Comparison of ENCODE assay signal across 8 mouse cellular contexts in genomic region chr5:88930611-88931010, GRCm38 (mm10). TPM values are rescaled to one million over a fixed set of nuclear protein-coding genes. Genes with fewer than 3 reads are reported as not detected.
A peak's percentile ranks its signal among the peaks of the same experiment; 100 is the strongest.
DNase-seq lines count a peak whose midpoint lies in the region; ATAC-seq and TF ChIP-seq lines count a peak whose summit lies in the region.
"Had no signal": no experiment of that assay in that cellular context is flagged by ENCODE, and none has a peak within 500 bp of the region (broad histone marks: within the 10 kb centered on the region; RNA-seq: fewer than 3 reads in every experiment).

No protein-coding gene starts in this region.

- no peak overlapping the region for H3K4me3 ChIP-seq in hindbrain, postnatal 0 days (ENCODE audit: low read length)
- no peak overlapping the region for H3K4me3 ChIP-seq in hindbrain, embryonic 14.5 days (replicated peaks; ENCODE audit: low read length)
- H3K4me3 ChIP-seq in midbrain, postnatal 0 days (ENCODE audit: low read depth, low read length) = no peak overlapping the region
- H3K4me3 ChIP-seq in midbrain, embryonic 15.5 days = no peak overlapping the region
- H3K4me3 ChIP-seq in embryonic fibroblast, embryonic 13.5 days (ENCODE audit: insufficient read depth, low read length) = no peak overlapping the region

- TF ChIP-seq POLR2A in embryonic fibroblast, embryonic 13.5 days (IDR thresholded peaks at IDR 0.05; ENCODE audit: low read depth, low read length) = no peak

- H3K36me3 ChIP-seq in hindbrain, postnatal 0 days (ENCODE audit: insufficient read depth, low read length) = no peaks in the 10 kb centered on the region
- no peaks in the 10 kb centered on the region for H3K36me3 ChIP-seq in hindbrain, embryonic 14.5 days (replicated peaks; ENCODE audit: control insufficient read depth, insufficient read depth)
- H3K36me3 ChIP-seq in midbrain, postnatal 0 days (ENCODE audit: insufficient read depth, low read length) = no peaks in the 10 kb centered on the region
- H3K36me3 ChIP-seq in midbrain, embryonic 15.5 days (replicated peaks) = no peaks in the 10 kb centered on the region

- no peak overlapping the region for H3K4me2 ChIP-seq in hindbrain, postnatal 0 days (ENCODE audit: low read depth, low read length)
- no peak overlapping the region for H3K4me2 ChIP-seq in hindbrain, embryonic 14.5 days (replicated peaks)
- H3K4me2 ChIP-seq in midbrain, postnatal 0 days (ENCODE audit: low read depth, low read length, poor library complexity, severe bottlenecking) = no peak overlapping the region
- no peak overlapping the region for H3K4me2 ChIP-seq in midbrain, embryonic 15.5 days

- 56% methylated on average over 11 of the region's 11 CpGs for WGBS in hindbrain, postnatal 0 days
- 74% methylated on average over 11 of the region's 11 CpGs for WGBS in hindbrain, embryonic 14.5 days
- 78% methylated on average over 11 of the region's 11 CpGs for WGBS in midbrain, postnatal 0 days
- WGBS in midbrain, embryonic 15.5 days = 82% methylated on average over 11 of the region's 11 CpGs

- no peak overlapping the region for H3K9ac ChIP-seq in hindbrain, postnatal 0 days (replicated peaks; ENCODE audit: low read length)
- H3K9ac ChIP-seq in hindbrain, embryonic 14.5 days = no peak overlapping the region
- H3K9ac ChIP-seq in midbrain, postnatal 0 days (replicated peaks; ENCODE audit: low read length, poor library complexity, severe bottlenecking) = no peak overlapping the region
- H3K9ac ChIP-seq in midbrain, embryonic 15.5 days = no peak overlapping the region
- H3K9ac ChIP-seq: liver, postnatal 0 days had no signal

- ATAC-seq in hindbrain, postnatal 0 days = no peak
- no peak for ATAC-seq in hindbrain, embryonic 14.5 days (ENCODE audit: low FRiP score)
- no peak for ATAC-seq in midbrain, postnatal 0 days (ENCODE audit: low FRiP score)
- ATAC-seq in midbrain, embryonic 15.5 days (replicated peaks) = no peak

- peaks cover 16% of the 10 kb centered on the region for H3K4me1 ChIP-seq in hindbrain, postnatal 0 days (ENCODE audit: insufficient read depth, low read length)
- H3K4me1 ChIP-seq in hindbrain, embryonic 14.5 days (replicated peaks; ENCODE audit: control insufficient read depth, insufficient read depth, low read length) = peaks cover 5% of the 10 kb centered on the region; the same call in 1 of the 2 replicates
- peaks cover 8% of the 10 kb centered on the region; the same call in 1 of the 2 replicates for H3K4me1 ChIP-seq in midbrain, postnatal 0 days (ENCODE audit: insufficient read depth, low read length)
- peaks cover 25% of the 10 kb centered on the region for H3K4me1 ChIP-seq in midbrain, embryonic 15.5 days
- peaks cover 5% of the 10 kb centered on the region for H3K4me1 ChIP-seq in embryonic fibroblast, embryonic 13.5 days (ENCODE audit: control insufficient read depth, insufficient read depth, low read length)

- TF ChIP-seq CTCF in hindbrain, postnatal 0 days (IDR thresholded peaks at IDR 0.05; ENCODE audit: low read depth) = no peak
- TF ChIP-seq CTCF in midbrain, postnatal 0 days (IDR thresholded peaks at IDR 0.05) = no peak
- no peak for TF ChIP-seq CTCF in embryonic fibroblast, embryonic 13.5 days (IDR thresholded peaks at IDR 0.05; ENCODE audit: borderline replicate concordance, insufficient read depth, low read length)

- no peaks in the 10 kb centered on the region for H3K27me3 ChIP-seq in hindbrain, postnatal 0 days (ENCODE audit: insufficient read depth, low read length)
- no peaks in the 10 kb centered on the region for H3K27me3 ChIP-seq in hindbrain, embryonic 14.5 days (ENCODE audit: control insufficient read depth, insufficient read depth, low read length)
- H3K27me3 ChIP-seq in midbrain, postnatal 0 days (ENCODE audit: insufficient read depth, low read length) = no peaks in the 10 kb centered on the region
- H3K27me3 ChIP-seq in midbrain, embryonic 15.5 days (replicated peaks) = no peaks in the 10 kb centered on the region; the same call in 1 of the 2 replicates

- H3K9me3 ChIP-seq in hindbrain, postnatal 0 days (ENCODE audit: low read length) = no peaks in the 10 kb centered on the region
- H3K9me3 ChIP-seq in hindbrain, embryonic 14.5 days (ENCODE audit: control insufficient read depth, low read length) = no peaks in the 10 kb centered on the region
- no peaks in the 10 kb centered on the region for H3K9me3 ChIP-seq in midbrain, postnatal 0 days (ENCODE audit: low read length)
- no peaks in the 10 kb centered on the region for H3K9me3 ChIP-seq in midbrain, embryonic 15.5 days

- peak; percentile 9 for DNase-seq in hindbrain, postnatal 0 days (ENCODE audit: low spot score)
- no peak for DNase-seq in hindbrain, embryonic 14.5 days (ENCODE audit: low spot score)
- DNase-seq in midbrain, postnatal 0 days (ENCODE audit: low spot score) = no peak
- no peak for DNase-seq in MN1 (ENCODE audit: low spot score)
- DNase-seq in frontal cortex, postnatal 36 days (ENCODE audit: low spot score in 2 of 2) = no peak
- DNase-seq: liver, postnatal 0 days had no signal

- peak overlapping the region; percentile 58; the same call in 1 of the 2 replicates for H3K27ac ChIP-seq in hindbrain, postnatal 0 days
- H3K27ac ChIP-seq in hindbrain, embryonic 14.5 days = no peak overlapping the region
- H3K27ac ChIP-seq in midbrain, postnatal 0 days (ENCODE audit: low read depth, low read length) = 0 out of 2 replicates have a peak overlapping the region, but pooled peaks have one; percentile 27
- H3K27ac ChIP-seq in midbrain, embryonic 15.5 days = no peak overlapping the region
- H3K27ac ChIP-seq in embryonic fibroblast, embryonic 13.5 days (ENCODE audit: insufficient read depth, low read length) = peak overlapping the region; percentile 13; the same call in 1 of the 2 replicates

RNA-seq across cellular contexts. Expression of gene Slc4a4, which starts 44.0 kb away (rescaled TPM):
- total RNA-seq in hindbrain, postnatal 0 days (2014; rRNA removed) = 68.8 and 73.0 TPM in 2 replicates
- 30.6 and 31.1 TPM in 2 replicates for polyA plus RNA-seq in hindbrain, postnatal 0 days (2015; fragmentation: Nextera tagmentation; extraction: Ambion mirVana)
- 12.1 and 15.0 TPM in 2 replicates for polyA plus RNA-seq in hindbrain, embryonic 14.5 days (2014; fragmentation: Nextera tagmentation; extraction: Ambion mirVana)
- total RNA-seq in midbrain, postnatal 0 days (2014; rRNA removed) = 57.3 and 61.6 TPM in 2 replicates
- polyA plus RNA-seq in midbrain, postnatal 0 days (2015; fragmentation: Nextera tagmentation; extraction: Ambion mirVana) = 16.7 and 17.4 TPM in 2 replicates
- polyA plus RNA-seq in midbrain, embryonic 15.5 days (2015; fragmentation: Nextera tagmentation; extraction: Ambion mirVana) = 6.7 and 7.7 TPM in 2 replicates
- polyA plus RNA-seq in embryonic fibroblast, embryonic 13.5 days (2011; ENCODE audit: insufficient read length, low read depth, missing spikeins) = 6.2 and 6.6 TPM in 2 replicates

Comparison
In these comparisons a context has a peak if more than half of its experiments do, and no peak if none do; other contexts are left out.
1. H3K27ac ChIP-seq: peak in hindbrain, postnatal 0 days (single experiment), midbrain, postnatal 0 days (single experiment) and embryonic fibroblast, embryonic 13.5 days (single experiment); none in hindbrain, embryonic 14.5 days (single experiment) and midbrain, embryonic 15.5 days (single experiment).